Mouse (Mus musculus) CH12.LX (cell line): ENCODE measurements around the gene Uvrag. TPM values are rescaled to one million over a fixed set of nuclear protein-coding genes. Genes with fewer than 3 reads are reported as not detected.

Experiments
- DNase-seq: peaks from one replicate; pipeline ENCODE4 v3.0.0-alpha.2; 2013; ENCODE audit errors: extremely low read depth
- H3K27ac ChIP-seq: 2 replicates; pipeline ENCODE4 v1.5.1; 2012; ENCODE audit warnings: low read depth, mild to moderate bottlenecking, control low read depth, moderate library complexity; ENCODE audit not compliant: insufficient read depth
- H3K27me3 ChIP-seq: replicated peaks from 2 replicates; pipeline ENCODE3; 2012; ENCODE audit warnings: inconsistent platforms
- H3K36me3 ChIP-seq, 2 experiments: replicated peaks in 1 of 2; 2 replicates each; pipeline versions ENCODE3 to v1.6.1; 2012; ENCODE audit warnings: inconsistent platforms in 1 of 2, low read length in 1 of 2, mild to moderate bottlenecking in 1 of 2, mixed read lengths in 1 of 2, moderate library complexity in 1 of 2; ENCODE audit not compliant: control insufficient read depth in 1 of 2, insufficient read depth in 1 of 2
- H3K4me1 ChIP-seq, 2 experiments: 2 replicates each; pipeline ENCODE4 v1.6.1; 2012; ENCODE audit warnings: inconsistent platforms in 1 of 2, moderate library complexity in 1 of 2; ENCODE audit not compliant: insufficient read depth in 2 of 2, control insufficient read depth in 1 of 2
- H3K4me2 ChIP-seq: 2 replicates; pipeline ENCODE4 v1.6.1; 2012; ENCODE audit warnings: low read depth, mild to moderate bottlenecking, control low read depth; ENCODE audit not compliant: poor library complexity, insufficient read depth, severe bottlenecking
- H3K4me3 ChIP-seq, 3 experiments: fragments of 150-350 bp in 1 of 3; sonication (generic) in 1 of 3; replicated peaks in 1 of 3; 2 replicates each; pipeline versions ENCODE3 to v1.5.1; 2011 to 2012; ENCODE audit warnings: low read depth in 2 of 3, low read length in 2 of 3, mild to moderate bottlenecking in 2 of 3, moderate library complexity in 2 of 3, control low read depth in 1 of 3, improper control_type of control experiment in 1 of 3, inconsistent platforms in 1 of 3, mixed read lengths in 1 of 3; ENCODE audit not compliant: poor library complexity in 1 of 3
- H3K79me2 ChIP-seq: replicated peaks from 2 replicates; pipeline ENCODE4 v1.6.1; 2012; ENCODE audit warnings: mild to moderate bottlenecking, moderate library complexity; ENCODE audit not compliant: control insufficient read depth, poor library complexity, insufficient read depth, severe bottlenecking; ENCODE audit errors: extremely low read depth
- H3K9ac ChIP-seq: 2 replicates; pipeline ENCODE4 v1.6.1; 2012; ENCODE audit warnings: low read depth, mild to moderate bottlenecking, control low read depth, moderate library complexity; ENCODE audit not compliant: insufficient read depth
- H3K9me3 ChIP-seq: replicated peaks from 2 replicates; pipeline ENCODE3; 2012; ENCODE audit warnings: low read length, inconsistent platforms, mixed read lengths
- CHD1 ChIP-seq: IDR thresholded peaks from 2 replicates; pipeline ENCODE4 v1.6.1; 2012; ENCODE audit warnings: low read depth, low read length, improper control_type of control experiment, inconsistent platforms
- E2F4 ChIP-seq: IDR thresholded peaks from 2 replicates; pipeline ENCODE4 v1.6.1; 2011; ENCODE audit warnings: low read depth, low read length, improper control_type of control experiment; ENCODE audit not compliant: insufficient replicate concordance
- ETS1 ChIP-seq: conservative IDR thresholded peaks from 2 replicates; pipeline ENCODE4 v1.6.1; 2012; ENCODE audit warnings: low read depth, mild to moderate bottlenecking, inconsistent platforms, low read length, improper control_type of control experiment, moderate library complexity
- GABPA ChIP-seq: IDR thresholded peaks from 2 replicates; pipeline ENCODE4 v1.6.1; 2012; ENCODE audit warnings: low read depth, low read length, improper control_type of control experiment, inconsistent platforms; ENCODE audit not compliant: insufficient replicate concordance
- IRF4 ChIP-seq: IDR thresholded peaks from 2 replicates; pipeline ENCODE4 v1.6.1; 2014; ENCODE audit warnings: low read depth, mild to moderate bottlenecking, inconsistent platforms, low read length, improper control_type of control experiment
- JUN ChIP-seq: IDR thresholded peaks from 2 replicates; pipeline ENCODE4 v1.6.1; 2011; ENCODE audit warnings: low read depth, mild to moderate bottlenecking, low read length, improper control_type of control experiment, moderate library complexity; ENCODE audit not compliant: insufficient read depth
- JUND ChIP-seq: conservative IDR thresholded peaks from 2 replicates; pipeline ENCODE4 v1.6.1; 2011; ENCODE audit warnings: low read depth, low read length, improper control_type of control experiment
- MAX ChIP-seq: IDR thresholded peaks from 2 replicates; pipeline ENCODE4 v1.6.1; 2011; ENCODE audit warnings: low read length, improper control_type of control experiment
- MAZ ChIP-seq: IDR thresholded peaks from 2 replicates; pipeline ENCODE4 v1.6.1; 2012; ENCODE audit warnings: low read depth, mild to moderate bottlenecking, inconsistent platforms, low read length, improper control_type of control experiment, moderate library complexity
- MEF2A ChIP-seq: IDR thresholded peaks from 2 replicates; pipeline ENCODE4 v1.6.1; 2014; ENCODE audit warnings: low read depth, mild to moderate bottlenecking, inconsistent platforms, low read length, improper control_type of control experiment, borderline replicate concordance
- MXI1 ChIP-seq: IDR thresholded peaks from 2 replicates; pipeline ENCODE4 v1.6.1; 2011; ENCODE audit warnings: mild to moderate bottlenecking, low read depth, low read length, improper control_type of control experiment
- NRF1 ChIP-seq: IDR thresholded peaks from 2 replicates; pipeline ENCODE4 v1.6.1; 2014; ENCODE audit warnings: low read depth, mild to moderate bottlenecking, inconsistent platforms, low read length, improper control_type of control experiment, moderate library complexity
- POLR2A ChIP-seq: IDR thresholded peaks from 2 replicates; pipeline ENCODE4 v1.6.1; 2011; ENCODE audit warnings: low read depth, mild to moderate bottlenecking, improper control_type of control experiment, low read length
- POLR2AphosphoS2 ChIP-seq: IDR thresholded peaks from 2 replicates; pipeline ENCODE4 v1.6.1; 2011; ENCODE audit warnings: low read depth, low read length, improper control_type of control experiment
- RAD21 ChIP-seq: IDR thresholded peaks from 2 replicates; pipeline ENCODE4 v1.6.1; 2011; ENCODE audit warnings: low read depth, mild to moderate bottlenecking, low read length, improper control_type of control experiment, moderate library complexity
- SMC3 ChIP-seq: IDR thresholded peaks from 2 replicates; pipeline ENCODE4 v1.6.1; 2011; ENCODE audit warnings: low read depth, low read length, improper control_type of control experiment
- TBP ChIP-seq: conservative IDR thresholded peaks from 2 replicates; pipeline ENCODE4 v1.6.1; 2011; ENCODE audit warnings: low read depth, low read length, improper control_type of control experiment
- ZC3H11A ChIP-seq: IDR thresholded peaks from 2 replicates; pipeline ENCODE4 v1.6.1; 2012; ENCODE audit warnings: low read depth, mild to moderate bottlenecking, inconsistent platforms, low read length, improper control_type of control experiment
- ZKSCAN1 ChIP-seq: IDR thresholded peaks from 2 replicates; pipeline ENCODE4 v1.6.1; 2012; ENCODE audit warnings: low read depth, inconsistent platforms, low read length, improper control_type of control experiment, borderline replicate concordance
- ZMIZ1 ChIP-seq: IDR thresholded peaks from 2 replicates; pipeline ENCODE4 v1.6.1; 2012; ENCODE audit warnings: low read depth, mild to moderate bottlenecking, inconsistent platforms, low read length, improper control_type of control experiment
- ZNF384 ChIP-seq: IDR thresholded peaks from 2 replicates; pipeline ENCODE4 v1.6.1; 2012; ENCODE audit warnings: low read depth, low read length, improper control_type of control experiment, inconsistent platforms
- dilution Hi-C: fragments of 300-500 bp; cut with MboI; formaldehyde crosslinking; loops from 2 replicates; pipeline ENCODE4 v1.14.3; 2020; ENCODE audit warnings: low sequenced_read_pairs; ENCODE audit not compliant: extremely low pct_unique_long_range_greater_than_20kb, extremely low pct_ligation_motif_present
- in situ Hi-C: fragments of 300-500 bp; cut with MboI; formaldehyde crosslinking; loops from 3 replicates; pipeline ENCODE4 v1.14.3; 2019; ENCODE audit warnings: low sequenced_read_pairs, low pct_ligation_motif_present, low pct_unique_long_range_greater_than_20kb, mixed read lengths
- polyA plus RNA-seq: library from polyadenylated mRNA; unstranded; fragments of >175 nt; gene quantifications from 2 replicates; pipeline ENCODE4 v1.2.1, GENCODE M21; 2012; ENCODE audit warnings: low read depth; ENCODE audit not compliant: insufficient read length
- total RNA-seq, 2 experiments: library from RNA; depleted of rRNA; stranded (reverse); fragments of 300-350 nt in 1 of 2; fragments of >200 nt in 1 of 2; gene quantifications; 2 replicates each; pipeline ENCODE4 v1.2.3; 2012 to 2014

The Uvrag gene
- total and polyA plus RNA-seq, 3 experiments: 20.6 to 47.4 (median 37.5) TPM

DNA sequence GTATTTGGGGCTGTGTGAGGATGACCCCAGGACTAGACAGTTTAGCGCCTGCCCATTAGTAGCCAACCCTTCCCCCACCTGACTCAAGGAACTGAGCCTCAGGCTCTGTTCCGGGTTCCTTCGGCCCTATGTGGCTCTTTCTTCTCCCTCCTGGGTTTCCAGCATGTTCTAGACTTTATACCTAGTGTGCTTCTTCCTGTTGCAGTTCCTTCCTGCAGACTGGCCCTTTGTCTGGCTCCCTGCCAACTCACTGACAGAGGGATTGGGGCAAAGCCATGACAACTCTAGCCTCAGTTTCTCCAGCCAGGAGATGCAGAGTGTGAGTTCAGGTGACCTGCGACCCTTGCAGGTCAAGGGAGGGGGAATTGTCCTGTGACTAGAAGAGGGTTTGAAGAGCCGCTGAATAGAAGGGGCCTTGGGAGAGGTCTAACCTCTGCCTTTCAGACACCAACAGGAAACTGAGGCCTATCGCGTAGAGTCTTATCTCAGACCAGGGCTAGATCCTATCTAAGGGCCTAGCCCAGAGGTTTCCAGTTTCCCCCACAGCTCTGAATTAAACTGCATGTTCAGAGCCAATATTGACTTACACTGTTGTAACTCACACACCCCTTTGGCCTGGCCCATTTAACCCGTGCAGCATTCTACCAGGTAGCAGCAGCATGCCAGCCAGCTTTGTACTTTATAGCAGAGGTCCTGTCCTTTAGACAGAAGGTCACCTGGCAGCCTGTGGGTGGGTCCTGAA, 291.9 kb downstream of the Uvrag start:
- Histone ChIP-seq H3K79me2 (no peaks in the 10 kb centered on the region), H3K4me1 (peaks cover 4 to 8% of the 10 kb centered on the region in 2 experiments), H3K27ac (no peak overlapping the region), H3K4me3 (no peak overlapping the region), H3K9ac (no peak overlapping the region), H3K4me2 (no peak overlapping the region), H3K9me3 (peaks cover 7% of the 10 kb centered on the region), H3K36me3 (no peaks in the 10 kb centered on the region), H3K27me3 (peaks cover 53% of the 10 kb centered on the region)
- no peak for DNase-seq
- in situ Hi-C loops: loop anchor here (10.0 kb wide), 1 partner anchor 216 kb away; no protein-coding TSS in a partner anchor
- dilution Hi-C loops: no loop called here
- TF ChIP-seq GABPA: no peak
- no peak for TF ChIP-seq ETS1
- TF ChIP-seq MAX: no peak

DNA sequence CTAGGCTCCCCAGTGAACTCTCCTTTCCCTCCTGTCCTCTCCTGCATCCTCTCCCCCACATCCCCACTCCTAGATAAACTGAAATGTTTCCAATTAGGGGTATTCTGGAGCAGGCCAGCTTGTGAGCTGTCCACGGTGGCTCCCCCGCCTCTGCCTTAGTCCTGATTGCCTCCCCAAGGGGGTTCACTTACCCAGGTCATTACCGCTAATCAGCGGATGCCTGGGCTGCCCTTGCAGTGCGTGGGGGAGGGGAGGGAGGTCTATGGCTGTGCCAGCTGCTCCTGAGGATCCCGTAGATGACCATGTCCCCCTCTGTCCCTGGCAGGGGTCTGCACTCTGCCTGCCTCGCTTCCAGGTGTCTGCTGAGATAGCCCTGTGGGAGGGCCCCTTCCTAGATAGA, 297.3 kb downstream of the Uvrag start:
- H3K4me3 ChIP-seq: no peak overlapping the region
- no peak for DNase-seq
- in situ Hi-C loops (loop anchor here (10.0 kb wide), 1 partner anchor 221 kb away; no protein-coding TSS in a partner anchor), dilution Hi-C loops (no loop called here)
- H3K27ac ChIP-seq: no peak overlapping the region
- H3K79me2 ChIP-seq: no peaks in the 10 kb centered on the region
- H3K27me3 ChIP-seq: peaks cover 91% of the 10 kb centered on the region
- peaks cover 0 to 18% of the 10 kb centered on the region in 2 experiments; a peak in 2 of 4 replicates for H3K4me1 ChIP-seq
- no peak overlapping the region for H3K9ac ChIP-seq
- H3K9me3 ChIP-seq: no peaks in the 10 kb centered on the region
- H3K36me3 ChIP-seq: no peaks in the 10 kb centered on the region
- TF ChIP-seq NRF1 (no peak), CHD1 (no peak), POLR2A (no peak), ZKSCAN1 (no peak), ZMIZ1 (no peak), ZNF384 (no peak), JUND (no peak), TBP (no peak), ETS1 (no peak), MXI1 (no peak), JUN (no peak), MEF2A (no peak), ZC3H11A (no peak), E2F4 (no peak), RAD21 (no peak), SMC3 (no peak), POLR2AphosphoS2 (no peak), MAZ (no peak), IRF4 (no peak)
- TF ChIP-seq, all 38 proteins: peak for 0
- no peak overlapping the region for H3K4me2 ChIP-seq
